Comparison of ENCODE assay signal across 8 mouse cellular contexts in genomic region chr1:119912953-119913814, GRCm38 (mm10). TPM values are rescaled to one million over a fixed set of nuclear protein-coding genes. Genes with fewer than 3 reads are reported as not detected.
DNase-seq lines count a peak whose midpoint lies in the region; ATAC-seq lines count a peak whose summit lies in the region.

Gene Tmem177 (minus strand): TSS chr1:119913208.

- peak; percentile 95 for ATAC-seq in hindbrain, embryonic 13.5 days (ENCODE audit: low FRiP score)

- peak within 1 kb of the TSS; percentile 60 for H3K4me2 ChIP-seq in hindbrain, embryonic 13.5 days

- peaks cover 24% of the 10 kb centered on the region for H3K36me3 ChIP-seq in hindbrain, embryonic 13.5 days

- DNase-seq in Muller cell, postnatal 12 days (ENCODE audit: inconsistent ontology term) = peak; percentile 95
- peak; percentile 98 to 99 for DNase-seq in cerebellum, postnatal 10 days
- peak; percentile 78 to 89 for DNase-seq in frontal cortex, postnatal 10 days (ENCODE audit: low spot score in 2 of 2)
- peak; percentile 79 to 89 for DNase-seq in layer of hippocampus, postnatal 25 days (ENCODE audit: extremely low spot score in 1 of 2, low spot score in 1 of 2)
- DNase-seq in lung, postnatal 25 days (ENCODE audit: low spot score) = peak; percentile 97
- DNase-seq in retina, embryonic 14.5 days (ENCODE audit: low spot score) = peak; percentile 96
- peak; percentile 99 for DNase-seq in thymus, postnatal 4 days

- peaks cover 16% of the 10 kb centered on the region for H3K4me1 ChIP-seq in hindbrain, embryonic 13.5 days (replicated peaks)

- H3K4me3 ChIP-seq in hindbrain, embryonic 13.5 days = peak within 1 kb of the TSS; percentile 55

- H3K27ac ChIP-seq in hindbrain, embryonic 13.5 days = peak within 1 kb of the TSS; percentile 53

- H3K27me3 ChIP-seq in hindbrain, embryonic 13.5 days = no peaks in the 10 kb centered on the region

- H3K9ac ChIP-seq in hindbrain, embryonic 13.5 days = peak within 1 kb of the TSS; percentile 69

- WGBS in hindbrain, embryonic 13.5 days = 11% methylated on average over 42 of the region's 42 CpGs

- no peaks in the 10 kb centered on the region for H3K9me3 ChIP-seq in hindbrain, embryonic 13.5 days

RNA-seq across cellular contexts. Expression of gene Tmem177, which starts in this region (rescaled TPM):
- 9.0 and 9.4 TPM in 2 replicates for polyA plus RNA-seq in hindbrain, embryonic 13.5 days (2015; fragmentation: Nextera tagmentation; extraction: Ambion mirVana)
- 1 to 10 TPM; 6.2 to 6.6 TPM for total RNA-seq in layer of hippocampus, postnatal 25 days (2021)

Comparison
In these comparisons a context has a peak if more than half of its experiments do, and no peak if none do; other contexts are left out.
1. Peak in every context shown above with its lines: DNase-seq, ATAC-seq, H3K4me3 ChIP-seq and H3K27ac ChIP-seq.